Mouse (Mus musculus): ENCODE results near the gene Ccdc163.
A peak's percentile ranks its signal among the peaks of the same experiment; 100 is the strongest.

Gene Ccdc163

DNA sequence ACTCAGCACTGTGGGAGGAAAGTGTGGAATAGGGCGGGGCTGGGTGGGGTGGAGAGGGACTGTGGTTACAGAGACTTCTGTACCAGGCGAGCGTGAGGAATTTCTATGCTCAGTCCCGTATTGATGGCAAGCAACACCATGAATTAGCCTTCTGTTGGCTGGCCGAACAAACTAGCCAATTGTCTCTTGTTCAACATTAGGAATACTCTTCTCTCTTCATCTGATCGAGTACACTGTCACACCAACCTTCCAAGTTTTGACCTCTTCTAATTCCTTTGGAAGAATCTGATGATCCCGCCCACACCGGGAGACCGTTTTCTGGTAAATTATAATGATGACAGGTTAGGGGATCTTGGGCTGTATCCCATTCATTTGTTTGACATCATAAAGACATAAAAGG, 643 bp upstream of the Ccdc163 start:
- no peak for DNase-seq

DNA sequence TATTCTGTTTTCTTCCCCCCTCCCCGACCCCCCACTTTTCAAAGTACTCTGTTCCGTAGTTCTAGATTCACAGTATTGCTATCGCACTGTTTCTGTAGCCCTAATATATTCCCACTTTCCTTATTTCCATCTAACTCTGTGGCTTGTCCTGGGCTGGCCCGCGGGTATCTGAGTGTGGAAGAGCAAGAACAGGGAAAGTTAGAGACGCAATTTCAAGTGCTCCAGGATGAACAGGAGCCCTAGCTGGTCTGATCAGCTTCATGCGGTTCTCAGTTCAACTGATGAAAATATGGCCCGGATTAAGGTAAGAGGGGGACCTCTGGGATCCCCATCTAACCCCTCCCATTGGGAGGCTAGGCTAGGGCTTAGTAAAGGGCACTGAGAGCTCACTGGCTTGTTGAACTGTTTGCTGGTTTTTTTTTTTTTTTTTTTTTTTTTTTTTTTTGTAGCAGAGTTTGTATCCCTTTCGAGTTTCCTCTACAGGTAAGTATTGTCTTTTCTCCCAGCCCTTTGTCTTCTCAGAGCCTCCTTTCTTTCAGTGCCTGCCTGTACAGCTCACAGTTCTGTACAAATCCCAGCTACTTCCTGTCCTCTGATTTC, 582 bp downstream of the Ccdc163 start:
- no peak for DNase-seq

- no peak for DNase-seq
Observed at GRCm38 (mm10) chr4:116710154-116710553, 1.8 kb downstream of the Ccdc163 start.

GRCm38 (mm10) chr4:116712536-116712935, 4.2 kb downstream of the Ccdc163 start:
- no peak for DNase-seq

- peak; percentile 61 for DNase-seq
Observed at GRCm38 (mm10) chr4:116719396-116719795, 11.1 kb downstream of the Ccdc163 start.

DNA sequence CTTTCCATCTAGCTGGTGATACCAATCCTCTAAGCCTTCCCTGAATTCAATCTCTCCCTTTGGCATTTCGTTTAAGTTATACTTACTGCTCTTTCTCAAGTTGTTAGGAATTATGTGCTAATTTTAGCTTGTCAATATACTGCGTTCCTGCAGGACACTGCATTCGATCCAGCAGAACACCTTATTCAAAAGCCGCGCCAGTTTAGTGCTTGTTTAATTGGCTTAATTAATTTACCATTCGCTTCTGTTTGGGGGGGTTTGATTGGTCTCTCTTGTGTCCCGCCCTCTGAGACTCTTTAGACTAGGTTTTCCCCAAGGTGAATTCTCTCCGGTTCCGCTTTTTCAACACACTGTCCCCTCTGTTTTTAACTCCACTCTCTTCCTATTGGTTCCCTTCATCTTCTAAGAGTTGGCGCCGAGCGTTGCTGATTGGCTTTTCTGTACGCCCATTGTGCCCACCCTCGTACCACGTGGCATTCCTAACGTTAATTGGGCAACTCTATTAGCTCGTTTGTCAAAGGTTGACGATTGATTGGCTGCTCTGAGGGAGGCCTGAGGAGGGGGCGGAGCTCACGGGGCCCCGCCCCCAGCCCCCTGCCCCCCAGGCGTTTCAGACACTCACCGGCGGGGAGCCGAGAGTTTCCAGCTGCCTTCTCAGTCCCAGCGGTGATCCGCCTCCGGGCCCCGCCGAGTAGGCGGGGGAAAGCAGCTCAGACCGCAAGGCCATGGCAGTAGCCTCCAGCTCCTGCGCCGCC, 12.2 kb downstream of the Ccdc163 start, which contains the start of gene Tesk2:
Gene Tesk2, plus strand, starts transcription at position 606 of the 755 bp plus-strand sequence.
- peak; percentile 98 for DNase-seq

- DNase-seq, result no peak
Observed at GRCm38 (mm10) chr4:116721098-116721628, 12.9 kb downstream of the Ccdc163 start.

DNA sequence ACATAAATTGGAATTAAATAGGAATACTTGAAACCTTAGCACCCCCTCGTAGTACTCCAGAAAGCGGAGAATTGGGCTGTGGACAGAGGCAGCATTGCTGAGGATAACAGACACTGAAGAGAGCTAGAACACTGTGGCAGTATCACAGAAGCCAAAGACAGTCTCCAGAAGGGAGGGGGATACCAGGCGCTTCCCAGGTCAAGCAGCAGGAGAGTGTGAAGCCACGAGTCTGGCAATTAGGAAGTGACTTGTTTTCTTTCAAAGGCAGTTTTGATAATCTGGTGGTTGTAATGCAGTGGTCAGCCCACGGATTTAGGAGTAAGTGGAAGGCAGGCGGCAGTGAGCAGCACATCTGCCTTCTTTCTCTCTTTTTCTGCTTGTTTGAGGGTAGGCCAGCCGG, 13.9 kb downstream of the Ccdc163 start:
- no peak for DNase-seq

GRCm38 (mm10) chr4:116725444-116725843, 17.1 kb downstream of the Ccdc163 start:
- DNase-seq, result no peak

- DNase-seq, result no peak
Observed at GRCm38 (mm10) chr4:116727401-116727800, 19.1 kb downstream of the Ccdc163 start.

DNA sequence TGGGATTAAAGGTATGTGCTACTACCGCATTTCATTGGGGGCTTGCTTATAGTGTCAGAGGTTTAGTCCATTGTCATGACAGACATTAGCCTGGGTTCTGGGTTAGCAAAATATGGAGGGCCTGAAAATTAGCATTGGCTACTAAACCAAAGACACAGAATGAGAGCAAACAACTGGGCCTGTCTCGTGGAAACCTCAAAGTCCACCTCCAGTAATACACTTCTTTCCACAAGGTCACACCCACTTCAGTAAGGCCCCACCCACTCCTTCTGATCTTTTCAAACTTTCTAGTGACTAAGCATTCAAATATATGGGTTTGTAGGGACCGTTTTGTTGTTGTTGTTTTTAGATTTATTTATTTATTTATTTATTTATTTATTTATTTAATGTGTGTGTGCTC, 21.2 kb downstream of the Ccdc163 start:
- DNase-seq, result no peak

DNA sequence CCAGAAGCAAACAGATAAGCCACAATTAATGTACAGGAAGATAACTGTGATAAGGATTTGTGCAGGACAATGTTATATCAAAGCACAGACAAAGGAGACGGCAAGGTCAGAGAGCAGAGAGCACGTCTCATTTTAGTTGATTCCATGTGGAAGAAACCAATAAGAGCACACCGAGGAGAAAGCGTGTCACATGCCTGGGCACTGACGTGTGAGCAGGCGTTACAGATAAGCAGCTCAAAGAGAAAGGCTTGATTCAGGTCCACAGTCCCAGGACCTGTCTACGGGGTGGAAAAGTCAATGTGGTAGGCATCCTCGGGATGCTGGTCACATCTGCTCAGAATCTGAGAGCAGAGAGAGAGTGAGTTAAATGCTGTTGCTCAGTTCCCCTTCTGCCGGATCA, 22.8 kb downstream of the Ccdc163 start:
- DNase-seq, result no peak

- DNase-seq, result peak; percentile 40
Observed at GRCm38 (mm10) chr4:116732355-116732754, 24.0 kb downstream of the Ccdc163 start.

- no peak for DNase-seq
Observed at GRCm38 (mm10) chr4:116734996-116735395, 26.7 kb downstream of the Ccdc163 start.

GRCm38 (mm10) chr4:116738972-116739751, 30.9 kb downstream of the Ccdc163 start:
- no peak for DNase-seq

DNA sequence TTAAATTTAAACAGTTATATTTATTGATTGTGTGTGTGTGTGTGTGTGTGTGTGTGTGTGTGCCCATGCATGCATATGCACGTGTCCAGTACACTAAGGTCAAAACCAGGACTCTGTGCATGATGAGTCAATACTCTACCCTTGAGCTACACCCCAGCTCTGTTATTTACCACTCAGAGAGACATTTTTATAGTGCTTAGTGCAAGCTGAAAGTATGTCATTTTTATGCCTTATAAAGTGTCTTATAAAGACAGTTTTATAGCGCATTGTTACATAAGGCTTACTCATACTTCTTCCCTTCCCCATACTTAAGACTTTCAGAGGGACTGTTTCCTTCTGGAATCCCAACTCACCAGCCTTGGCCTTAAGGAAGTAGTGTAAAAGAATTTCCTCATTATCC, 41.4 kb downstream of the Ccdc163 start:
- no peak for DNase-seq

DNA sequence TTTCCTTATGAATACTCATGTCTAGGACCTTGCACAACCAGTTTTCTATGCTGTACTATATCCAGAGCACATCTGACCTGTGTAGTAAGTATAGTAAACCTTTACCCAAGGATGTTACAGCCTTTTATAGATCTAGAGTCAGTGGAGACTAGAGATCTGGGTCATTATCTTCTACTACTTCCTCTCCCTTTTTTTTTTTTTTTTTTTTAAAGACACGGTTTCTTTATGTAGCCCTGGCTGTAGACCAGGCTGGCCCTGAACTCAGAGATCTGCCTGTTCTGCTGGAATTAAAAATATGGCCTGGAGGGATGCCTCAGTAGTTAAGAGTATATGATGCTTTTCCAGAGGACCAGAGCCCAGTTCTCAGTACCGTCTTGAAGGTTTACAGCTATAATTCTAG, 53.6 kb downstream of the Ccdc163 start:
- no peak for DNase-seq

- no peak for DNase-seq
Observed at GRCm38 (mm10) chr4:116764001-116764400, 55.7 kb downstream of the Ccdc163 start.

GRCm38 (mm10) chr4:116768510-116768909, 60.2 kb downstream of the Ccdc163 start:
- no peak for DNase-seq

GRCm38 (mm10) chr4:116769060-116769459, 60.8 kb downstream of the Ccdc163 start:
- DNase-seq, result no peak

- DNase-seq, result no peak
Observed at GRCm38 (mm10) chr4:116776391-116776790, 68.1 kb downstream of the Ccdc163 start.

GRCm38 (mm10) chr4:116777079-116777478, 68.8 kb downstream of the Ccdc163 start:
- no peak for DNase-seq

- DNase-seq, result no peak
Observed at GRCm38 (mm10) chr4:116780541-116780940, 72.2 kb downstream of the Ccdc163 start.

- no peak for DNase-seq
Observed at GRCm38 (mm10) chr4:116781366-116781765, 73.1 kb downstream of the Ccdc163 start.
